Mouse (Mus musculus) liver, postnatal 0 days (tissue): ENCODE data around the gene Eml1.

Source experiments
- CTCF ChIP-seq: sonication (generic); IDR thresholded peaks from 2 replicates; pipeline ENCODE4 v1.5.1; 2016; ENCODE audit warnings: antibody characterized with exemption, low read depth
- EP300 ChIP-seq: IDR thresholded peaks from 2 replicates; pipeline ENCODE4 v1.6.1; 2016; ENCODE audit warnings: antibody characterized with exemption, low read depth, mild to moderate bottlenecking

DNA sequence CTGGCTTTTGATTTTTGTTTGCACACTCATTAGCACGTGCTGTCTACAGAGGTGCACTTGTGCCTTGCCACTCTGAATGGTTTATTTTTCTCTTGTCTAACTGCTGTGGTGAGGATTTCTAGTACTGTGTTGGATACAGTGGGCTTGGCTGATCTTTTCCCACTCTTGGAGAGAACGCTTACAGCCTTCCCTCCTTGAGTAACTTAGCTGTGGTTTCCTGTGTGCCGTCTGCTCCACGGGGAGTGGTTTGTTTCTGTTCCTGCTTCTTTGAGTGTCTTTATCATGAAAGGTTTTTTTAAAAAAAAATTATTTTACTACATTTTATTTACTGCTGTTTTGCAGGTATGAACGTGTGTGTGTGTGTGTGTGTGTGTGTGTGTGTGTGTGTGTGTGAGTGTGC, 108.0 kb downstream of the Eml1 start:
- TF ChIP-seq CTCF (no peak), EP300 (no peak)
